Mouse (Mus musculus): ENCODE measurements around the gene Bmi1. TPM values are rescaled to one million over a fixed set of nuclear protein-coding genes. Genes with fewer than 3 reads are reported as not detected.

The Bmi1 gene
- total RNA-seq (2015), result 18.1 and 22.2 TPM in 2 replicates
- 16.5 and 23.3 TPM in 2 replicates for total RNA-seq (2017)

- peak; percentile 9 for ATAC-seq (ENCODE audit: poor library complexity, severe bottlenecking)
Observed at GRCm38 (mm10) chr2:18676936-18677491, at the start of gene Bmi1. Gene Bmi1, plus strand, starts transcription at chr2:18677018.

- peak; percentile 38; the same call in 1 of the 2 replicates for ATAC-seq (ENCODE audit: poor library complexity, severe bottlenecking)
Observed at GRCm38 (mm10) chr2:18630547-18630946, 46.3 kb upstream of the Bmi1 start.

GRCm38 (mm10) chr2:18635052-18635451 is 41.8 kb upstream of the Bmi1 start:
- ATAC-seq (ENCODE audit: poor library complexity, severe bottlenecking), result no peak

- ATAC-seq (ENCODE audit: poor library complexity, severe bottlenecking), result no peak
Observed at GRCm38 (mm10) chr2:18648563-18648962, 28.3 kb upstream of the Bmi1 start.

- no peak for ATAC-seq (ENCODE audit: poor library complexity, severe bottlenecking)
Observed at GRCm38 (mm10) chr2:18654821-18655220, 22.0 kb upstream of the Bmi1 start.

- no peak for ATAC-seq (ENCODE audit: poor library complexity, severe bottlenecking)
Observed at GRCm38 (mm10) chr2:18664003-18664402, 12.8 kb upstream of the Bmi1 start.

- ATAC-seq (ENCODE audit: poor library complexity, severe bottlenecking), result no peak
Observed at GRCm38 (mm10) chr2:18671041-18671440, 5.8 kb upstream of the Bmi1 start.

- ATAC-seq (ENCODE audit: poor library complexity, severe bottlenecking), result peak; percentile 89
Observed at GRCm38 (mm10) chr2:18672133-18672765, 4.6 kb upstream of the Bmi1 start, which contains the start of gene Commd3. Gene Commd3, plus strand, starts transcription at chr2:18672384.

GRCm38 (mm10) chr2:18672766-18673164 is 4.1 kb upstream of the Bmi1 start:
- ATAC-seq (ENCODE audit: poor library complexity, severe bottlenecking), result no peak

- ATAC-seq (ENCODE audit: poor library complexity, severe bottlenecking), result no peak
Observed at GRCm38 (mm10) chr2:18673766-18674165, 3.1 kb upstream of the Bmi1 start.

GRCm38 (mm10) chr2:18674193-18674902 is 2.5 kb upstream of the Bmi1 start:
- no peak for ATAC-seq (ENCODE audit: poor library complexity, severe bottlenecking)

- ATAC-seq (ENCODE audit: poor library complexity, severe bottlenecking), result no peak
Observed at GRCm38 (mm10) chr2:18675681-18676456, 949 bp upstream of the Bmi1 start.

- ATAC-seq (ENCODE audit: poor library complexity, severe bottlenecking), result peak; percentile 20
Observed at GRCm38 (mm10) chr2:18676457-18676935, 322 bp upstream of the Bmi1 start.

- ATAC-seq (ENCODE audit: poor library complexity, severe bottlenecking), result no peak
Observed at GRCm38 (mm10) chr2:18677631-18678471, 1.0 kb downstream of the Bmi1 start.

- ATAC-seq (ENCODE audit: poor library complexity, severe bottlenecking), result no peak
Observed at GRCm38 (mm10) chr2:18679701-18680100, 2.9 kb downstream of the Bmi1 start.

- no peak for ATAC-seq (ENCODE audit: poor library complexity, severe bottlenecking)
Observed at GRCm38 (mm10) chr2:18680501-18680900, 3.7 kb downstream of the Bmi1 start.

GRCm38 (mm10) chr2:18680961-18681360 is 4.1 kb downstream of the Bmi1 start:
- peak; percentile 76 for ATAC-seq (ENCODE audit: poor library complexity, severe bottlenecking)

- ATAC-seq (ENCODE audit: poor library complexity, severe bottlenecking), result no peak
Observed at GRCm38 (mm10) chr2:18684062-18684461, 7.2 kb downstream of the Bmi1 start.

- ATAC-seq (ENCODE audit: poor library complexity, severe bottlenecking), result no peak
Observed at GRCm38 (mm10) chr2:18686386-18686785, 9.6 kb downstream of the Bmi1 start.
